Mouse (Mus musculus): ENCODE measurements around the gene Fhl3. TPM values are rescaled to one million over a fixed set of nuclear protein-coding genes. Genes with fewer than 3 reads are reported as not detected.
"Not testable (repeated sequence)": the region's sequence is repeated elsewhere in the genome, so short reads cannot be mapped to it uniquely, and the experiment has no call there.

The Fhl3 gene
- total RNA-seq, 2 experiments from 2014 or later, result 3.8 to 4.5 TPM

- intact Hi-C loops (cut with DNase I), result no loop called here
- peak in 1 of 2 experiments; percentile 59 for DNase-seq (ENCODE audit: extremely low spot score in 1 of 2, low spot score in 2 of 2)
These were observed 3.6 kb downstream of the Fhl3 start for GRCm38 (mm10) chr4:124703881-124704796.

DNA sequence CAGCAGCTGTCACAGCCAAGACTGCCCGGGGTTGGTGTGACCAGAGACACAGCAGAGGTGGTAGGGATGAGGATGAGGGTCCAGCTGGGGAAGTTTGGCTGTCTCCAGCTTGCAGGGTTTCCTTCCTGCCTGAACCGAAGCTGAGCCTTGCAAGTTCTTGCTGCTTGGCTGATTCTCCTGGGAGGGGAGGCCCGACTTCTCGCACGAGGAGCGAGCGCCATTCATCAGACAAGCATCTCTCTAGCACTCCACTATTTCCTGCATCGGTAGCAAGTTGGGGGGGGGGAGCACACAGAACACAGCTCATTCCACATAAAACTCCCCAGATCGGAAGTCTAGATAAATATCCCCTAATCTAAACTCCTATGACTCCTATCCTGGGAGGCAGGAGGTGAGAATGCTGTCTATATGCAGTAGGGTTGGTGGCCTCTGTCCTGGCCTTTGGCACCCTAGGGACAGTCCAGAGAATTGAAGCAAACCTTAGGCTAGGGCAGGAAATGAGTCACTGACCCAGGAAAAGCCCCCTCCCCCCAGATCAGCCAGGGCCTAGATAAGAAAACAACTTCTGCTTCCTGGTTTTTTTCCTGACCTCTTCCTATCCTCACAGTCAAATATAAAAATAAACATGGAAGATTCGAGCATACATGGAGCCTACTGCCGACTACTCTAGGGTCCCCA, 4.4 kb downstream of the Fhl3 start:
- peak in 1 of 2 experiments; percentile 74 for DNase-seq (ENCODE audit: extremely low spot score in 1 of 2, low spot score in 2 of 2)
- intact Hi-C loops (cut with DNase I), result no loop called here

DNA sequence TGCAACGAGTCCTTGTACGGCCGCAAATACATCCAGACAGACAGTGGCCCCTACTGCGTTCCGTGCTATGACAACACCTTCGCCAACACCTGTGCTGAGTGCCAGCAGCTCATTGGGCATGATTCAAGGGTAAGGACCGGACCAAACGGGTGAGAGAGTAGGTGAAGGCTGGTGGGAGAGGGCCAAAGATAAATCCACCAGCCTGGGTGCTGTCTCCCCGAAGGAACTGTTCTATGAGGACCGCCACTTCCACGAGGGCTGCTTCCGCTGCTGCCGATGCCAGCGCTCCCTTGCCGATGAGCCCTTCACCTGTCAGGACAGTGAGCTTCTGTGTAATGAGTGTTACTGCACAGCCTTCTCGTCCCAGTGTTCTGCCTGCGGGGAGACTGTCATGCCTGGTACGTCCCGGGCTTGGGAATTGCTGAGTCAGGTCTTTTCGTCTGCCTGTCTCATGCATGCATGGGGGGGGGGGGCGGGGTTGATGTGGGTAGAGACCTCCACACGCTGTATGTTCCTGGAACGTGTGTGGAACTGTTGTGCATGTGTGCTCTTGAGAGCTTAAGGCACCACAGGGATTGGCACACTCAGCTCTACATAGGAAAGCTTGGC, 5.3 kb downstream of the Fhl3 start:
- intact Hi-C loops (cut with DNase I), result no loop called here
- DNase-seq (ENCODE audit: extremely low spot score in 1 of 2, low spot score in 2 of 2), result no peak

GRCm38 (mm10) chr4:124707381-124708199, 7.1 kb downstream of the Fhl3 start:
- peak in 1 of 2 experiments; percentile 33 for DNase-seq (ENCODE audit: extremely low spot score in 1 of 2, low spot score in 2 of 2)
- intact Hi-C loops (cut with DNase I), result not testable (repeated sequence)

- intact Hi-C loops (cut with DNase I); DNase-seq (ENCODE audit: extremely low spot score in 1 of 2, low spot score in 2 of 2): not testable (repeated sequence)
These were observed 7.7 kb downstream of the Fhl3 start for GRCm38 (mm10) chr4:124708200-124708517.

- DNase-seq (ENCODE audit: extremely low spot score in 1 of 2, low spot score in 2 of 2), result peak; percentile 68 to 96
- intact Hi-C loops (cut with DNase I), result no loop called here
These were observed 8.3 kb downstream of the Fhl3 start for GRCm38 (mm10) chr4:124708518-124709477.

- DNase-seq (ENCODE audit: extremely low spot score in 1 of 2, low spot score in 2 of 2), result peak in 1 of 2 experiments; percentile 50
- intact Hi-C loops (cut with DNase I), result loop anchor here (10.0 kb wide), 1 partner anchor 775 kb away; no protein-coding TSS in a partner anchor
These were observed 9.5 kb downstream of the Fhl3 start for GRCm38 (mm10) chr4:124709961-124710446.

GRCm38 (mm10) chr4:124710776-124711291, 10.3 kb downstream of the Fhl3 start:
- intact Hi-C loops (cut with DNase I), result loop anchor here (10.0 kb wide), 1 partner anchor 776 kb away; no protein-coding TSS in a partner anchor
- DNase-seq (ENCODE audit: extremely low spot score in 1 of 2, low spot score in 2 of 2), result no peak

GRCm38 (mm10) chr4:124712618-124713017, 12.1 kb downstream of the Fhl3 start:
- intact Hi-C loops (cut with DNase I), result loop anchor here (10.0 kb wide), 1 partner anchor 778 kb away; no protein-coding TSS in a partner anchor
- no peak for DNase-seq (ENCODE audit: extremely low spot score in 1 of 2, low spot score in 2 of 2)

GRCm38 (mm10) chr4:124713850-124714249, 13.3 kb downstream of the Fhl3 start:
- not testable (repeated sequence) for DNase-seq (ENCODE audit: extremely low spot score in 1 of 2, low spot score in 2 of 2)
- intact Hi-C loops (cut with DNase I), result loop anchor here (10.0 kb wide), 1 partner anchor 779 kb away; no protein-coding TSS in a partner anchor

DNA sequence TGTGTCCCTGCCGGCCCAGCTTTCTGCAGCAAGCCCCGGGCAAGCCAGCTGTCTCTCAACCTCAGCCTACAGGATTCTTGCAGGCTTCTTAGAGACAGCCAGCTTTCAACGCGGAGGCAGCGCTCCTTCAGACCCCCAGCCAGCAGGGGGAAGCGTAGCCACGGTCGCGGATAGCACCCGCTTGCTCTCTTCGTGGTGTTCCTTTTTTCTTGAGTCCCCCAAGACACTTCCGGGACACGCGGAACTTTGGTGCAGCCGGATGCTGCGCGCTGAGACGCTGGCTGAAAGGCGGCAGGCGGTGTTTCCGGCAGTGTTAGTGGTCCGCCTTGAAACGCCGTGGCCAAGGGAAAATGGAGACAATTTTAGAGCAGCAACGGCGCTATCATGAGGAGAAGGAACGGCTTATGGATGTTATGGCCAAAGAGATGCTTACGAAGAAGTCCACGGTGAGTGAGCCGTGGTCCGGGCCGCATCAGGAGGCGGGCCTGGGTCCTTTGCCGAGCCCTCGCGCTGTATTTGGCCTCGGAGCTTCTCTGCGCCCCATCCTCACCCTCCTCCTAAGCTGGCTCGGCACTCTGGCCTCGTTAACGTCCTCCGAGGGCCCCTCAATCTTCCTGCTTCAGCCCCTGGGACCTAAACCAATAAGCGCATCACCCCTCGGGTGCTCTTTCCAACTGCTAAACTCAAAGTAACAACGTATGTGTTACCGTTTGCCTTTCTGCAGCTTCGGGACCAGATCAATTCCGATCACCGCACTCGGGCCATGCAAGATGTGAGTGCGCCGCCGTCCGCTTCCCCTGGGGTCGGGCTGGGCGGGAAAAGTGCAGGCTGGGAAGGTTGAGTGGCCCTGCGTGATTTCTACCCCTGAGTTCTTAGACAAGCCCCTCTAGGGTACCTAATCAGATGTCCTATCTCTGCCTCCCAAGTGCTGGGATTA, 14.3 kb downstream of the Fhl3 start, which contains the start of gene Sf3a3:
Gene Sf3a3, plus strand, starts transcription at position 232 of the 937 bp plus-strand sequence.
- peak; percentile 95 to 96 for DNase-seq (ENCODE audit: extremely low spot score in 1 of 2, low spot score in 2 of 2)
- intact Hi-C loops (cut with DNase I), result loop anchor here (10.0 kb wide), 1 partner anchor 780 kb away; no protein-coding TSS in a partner anchor

DNA sequence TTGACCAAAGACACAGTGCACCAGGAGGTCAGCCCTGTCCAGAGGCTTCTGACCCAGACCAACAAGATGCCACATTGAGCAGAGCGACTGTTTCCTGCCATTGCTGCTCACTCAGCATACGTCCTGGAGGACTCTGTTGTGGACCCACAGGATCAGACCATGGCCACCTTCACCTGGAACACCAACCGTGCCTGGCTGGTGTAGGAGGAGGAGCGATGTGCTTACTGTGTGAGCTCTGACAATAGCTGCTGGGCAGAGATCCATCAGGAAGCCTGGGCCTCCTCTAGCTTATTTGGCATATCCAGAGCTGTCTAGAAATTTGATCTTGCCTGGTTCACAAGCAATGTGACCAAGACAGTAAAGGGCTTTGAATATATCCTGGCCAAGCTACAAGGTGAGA, 18.6 kb downstream of the Fhl3 start:
- DNase-seq (ENCODE audit: extremely low spot score in 1 of 2, low spot score in 2 of 2), result no peak
- intact Hi-C loops (cut with DNase I), result loop anchor here (10.0 kb wide), 1 partner anchor 784 kb away; no protein-coding TSS in a partner anchor

DNA sequence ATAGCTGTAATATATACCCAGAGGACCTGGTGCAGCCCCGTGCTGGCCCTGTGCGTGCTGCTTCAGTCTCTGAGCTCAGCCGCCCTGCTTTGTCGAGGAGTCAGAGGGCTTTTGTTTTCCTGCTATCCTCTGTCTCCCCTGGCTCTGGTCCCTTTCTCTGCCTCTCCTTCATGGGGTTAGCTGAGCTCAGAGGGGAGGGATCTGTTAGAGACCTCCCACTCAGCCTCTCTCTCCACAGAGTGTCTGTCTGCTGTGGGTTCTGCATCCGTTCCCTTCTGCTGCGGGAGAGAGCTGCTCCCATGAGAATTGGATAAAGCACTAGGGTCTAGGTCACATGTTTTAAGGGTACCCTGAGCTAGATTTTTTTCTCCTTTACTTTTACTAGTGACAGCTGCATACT, 25.6 kb downstream of the Fhl3 start:
- DNase-seq (ENCODE audit: extremely low spot score in 1 of 2, low spot score in 2 of 2), result no peak
- intact Hi-C loops (cut with DNase I), result loop anchor here (5.0 kb wide), 1 partner anchor 61 kb away; no protein-coding TSS in a partner anchor

DNA sequence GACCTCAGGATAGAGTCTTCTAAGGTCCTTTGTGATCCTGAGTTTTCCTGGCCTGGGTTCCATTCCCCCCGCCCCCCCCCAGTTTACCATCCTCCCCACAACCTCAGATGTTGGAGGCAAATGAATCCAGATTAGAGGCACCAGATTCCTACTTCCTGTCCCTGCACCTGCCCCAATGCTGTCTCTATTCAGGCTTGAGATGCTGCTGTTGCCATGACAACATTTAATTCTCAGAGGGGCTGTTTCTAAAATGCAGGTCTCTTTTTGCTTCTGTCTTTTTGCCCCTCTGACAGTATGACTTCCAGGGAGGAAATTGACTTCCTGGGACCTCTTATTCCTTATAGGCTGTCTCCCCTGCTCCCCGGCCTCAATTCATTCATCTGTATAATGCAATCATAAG, 36.5 kb downstream of the Fhl3 start:
- no peak for DNase-seq (ENCODE audit: extremely low spot score in 1 of 2, low spot score in 2 of 2)
- intact Hi-C loops (cut with DNase I), result no loop called here

DNA sequence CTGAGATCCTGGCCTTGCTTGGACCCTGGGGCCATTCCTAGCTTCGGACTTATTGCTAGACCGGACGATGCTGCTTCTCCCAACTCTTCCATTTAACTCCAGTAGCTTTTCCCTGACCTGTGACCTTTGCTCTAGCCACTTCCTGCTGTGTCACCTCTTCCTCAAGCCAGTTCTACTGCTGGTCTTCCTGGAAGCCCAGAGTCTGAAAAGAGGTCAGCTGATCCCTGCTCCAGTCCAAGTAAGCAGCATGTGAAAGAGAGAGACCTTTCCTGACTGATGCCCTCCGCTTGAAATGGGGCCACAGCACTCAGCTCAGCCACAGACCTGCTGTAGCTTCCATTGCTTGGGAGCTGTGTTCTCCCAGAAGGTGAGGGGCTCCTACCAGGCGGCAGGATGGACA, 37.0 kb downstream of the Fhl3 start:
- no peak for DNase-seq (ENCODE audit: extremely low spot score in 1 of 2, low spot score in 2 of 2)
- intact Hi-C loops (cut with DNase I), result no loop called here

- intact Hi-C loops (cut with DNase I), result no loop called here
- DNase-seq (ENCODE audit: extremely low spot score in 1 of 2, low spot score in 2 of 2), result no peak
These were observed 37.5 kb downstream of the Fhl3 start for GRCm38 (mm10) chr4:124738013-124738412.
